8 mouse cellular contexts compared by ENCODE assay signal in genomic region chr3:88177562-88178345, GRCm38 (mm10). TPM values are rescaled to one million over a fixed set of nuclear protein-coding genes. Genes with fewer than 3 reads are reported as not detected.
DNase-seq lines count a peak whose midpoint lies in the region; ATAC-seq and TF ChIP-seq lines count a peak whose summit lies in the region.

No protein-coding gene starts in this region.

- H3K9me3 ChIP-seq in heart, embryonic 12.5 days (replicated peaks) = no peaks in the 10 kb centered on the region
- no peaks in the 10 kb centered on the region for H3K9me3 ChIP-seq in kidney, postnatal 0 days (replicated peaks; ENCODE audit: low read length)
- H3K9me3 ChIP-seq in liver, embryonic 11.5 days (ENCODE audit: control insufficient read depth, low read length) = no peaks in the 10 kb centered on the region
- H3K9me3 ChIP-seq in stomach, embryonic 14.5 days (ENCODE audit: control insufficient read depth, low read depth, low read length) = no peaks in the 10 kb centered on the region

- under 1% methylated on average over 49 of the region's 49 CpGs for WGBS in heart, embryonic 12.5 days
- under 1% methylated on average over 49 of the region's 49 CpGs for WGBS in kidney, postnatal 0 days
- 1% methylated on average over 49 of the region's 49 CpGs for WGBS in liver, embryonic 11.5 days
- WGBS in stomach, embryonic 14.5 days = under 1% methylated on average over 49 of the region's 49 CpGs

- peaks cover 12% of the 10 kb centered on the region for H3K36me3 ChIP-seq in heart, embryonic 12.5 days
- H3K36me3 ChIP-seq in kidney, postnatal 0 days (ENCODE audit: insufficient read depth, low read length) = peaks cover 7% of the 10 kb centered on the region; the same call in 1 of the 2 replicates
- peaks cover 5% of the 10 kb centered on the region; the same call in 1 of the 2 replicates for H3K36me3 ChIP-seq in liver, embryonic 11.5 days (ENCODE audit: control insufficient read depth, insufficient read depth, low read length)
- peaks cover 15% of the 10 kb centered on the region for H3K36me3 ChIP-seq in stomach, embryonic 14.5 days (ENCODE audit: control insufficient read depth, insufficient read depth, low read length)

- peaks cover 9% of the 10 kb centered on the region for H3K4me1 ChIP-seq in heart, embryonic 12.5 days (replicated peaks)
- 0 out of 2 replicates have a peak, but pooled peaks cover 3% of the 10 kb centered on the region for H3K4me1 ChIP-seq in kidney, postnatal 0 days (replicated peaks; ENCODE audit: insufficient read depth, low read length)
- peaks cover 3% of the 10 kb centered on the region for H3K4me1 ChIP-seq in liver, embryonic 11.5 days (replicated peaks; ENCODE audit: control insufficient read depth, insufficient read depth, low read length)
- H3K4me1 ChIP-seq in stomach, embryonic 14.5 days (ENCODE audit: control insufficient read depth, insufficient read depth, low read length) = peaks cover 5% of the 10 kb centered on the region; the same call in 1 of the 2 replicates

- peak; percentile 100 for DNase-seq in CD4-positive helper T cell, adult 2 months (ENCODE audit: low read depth, low spot score)
- DNase-seq in brain, embryonic 18.5 days (ENCODE audit: low read depth, low spot score) = peak; percentile 100
- DNase-seq in kidney, postnatal 0 days (ENCODE audit: low spot score) = peak; percentile 99
- peak; percentile 96 for DNase-seq in liver, embryonic 11.5 days (ENCODE audit: low spot score)
- DNase-seq in naive thymus-derived CD4-positive, alpha-beta T cell, adult 2 months (ENCODE audit: low read depth) = peak; percentile 99

- peak; percentile 10; the same call in 1 of the 2 replicates for TF ChIP-seq CTCF in kidney, postnatal 0 days (IDR thresholded peaks at IDR 0.05; ENCODE audit: low read depth)

- peak overlapping the region; percentile 78 for H3K9ac ChIP-seq in heart, embryonic 12.5 days
- peak overlapping the region; percentile 67 for H3K9ac ChIP-seq in kidney, postnatal 0 days (ENCODE audit: low read depth, low read length)
- peak overlapping the region; percentile 75 for H3K9ac ChIP-seq in liver, embryonic 11.5 days (ENCODE audit: low read depth, low read length)
- H3K9ac ChIP-seq in stomach, embryonic 14.5 days (replicated peaks; ENCODE audit: low read depth, low read length) = peak overlapping the region; percentile 45

- peak overlapping the region; percentile 68 for H3K4me2 ChIP-seq in heart, embryonic 12.5 days
- H3K4me2 ChIP-seq in kidney, postnatal 0 days (ENCODE audit: low read length) = peak overlapping the region; percentile 51
- peak overlapping the region; percentile 82 for H3K4me2 ChIP-seq in liver, embryonic 11.5 days
- peak overlapping the region; percentile 47 for H3K4me2 ChIP-seq in stomach, embryonic 14.5 days (replicated peaks; ENCODE audit: low read depth, low read length)

- peak; percentile 99 for ATAC-seq in erythroid progenitor cell, adult 5-6 weeks (replicated peaks; ENCODE audit: low FRiP score, poor library complexity, severe bottlenecking)
- peak; percentile 98 for ATAC-seq in heart, embryonic 12.5 days (ENCODE audit: insufficient number of reproducible peaks, low FRiP score)
- ATAC-seq in kidney, postnatal 0 days (replicated peaks; ENCODE audit: low FRiP score, low read depth) = peak; percentile 98
- peak; percentile 99 for ATAC-seq in liver, embryonic 11.5 days (replicated peaks; ENCODE audit: low FRiP score)
- ATAC-seq in stomach, embryonic 14.5 days (ENCODE audit: insufficient number of reproducible peaks, insufficient read depth, low FRiP score, low read depth) = peak; percentile 99

- peak overlapping the region; percentile 98 for H3K27ac ChIP-seq in heart, embryonic 12.5 days (ENCODE audit: poor library complexity, severe bottlenecking)
- H3K27ac ChIP-seq in kidney, postnatal 0 days = peak overlapping the region; percentile 98
- H3K27ac ChIP-seq in liver, embryonic 11.5 days (ENCODE audit: low read depth, low read length) = peak overlapping the region; percentile 89
- peak overlapping the region; percentile 93 for H3K27ac ChIP-seq in stomach, embryonic 14.5 days (ENCODE audit: low read length)

- H3K4me3 ChIP-seq in heart, embryonic 12.5 days = peak overlapping the region; percentile 61
- H3K4me3 ChIP-seq in kidney, postnatal 0 days (replicated peaks; ENCODE audit: low read depth, low read length) = peak overlapping the region; percentile 41
- peak overlapping the region; percentile 60 for H3K4me3 ChIP-seq in liver, embryonic 11.5 days (ENCODE audit: low read depth, low read length)
- H3K4me3 ChIP-seq in stomach, embryonic 14.5 days (ENCODE audit: low read depth, low read length) = peak overlapping the region; percentile 41

- peaks cover 12% of the 10 kb centered on the region for H3K27me3 ChIP-seq in heart, embryonic 12.5 days (replicated peaks)
- no peaks in the 10 kb centered on the region for H3K27me3 ChIP-seq in kidney, postnatal 0 days (ENCODE audit: insufficient read depth, low read length)
- H3K27me3 ChIP-seq in liver, embryonic 11.5 days (replicated peaks; ENCODE audit: control insufficient read depth, insufficient read depth, low read length) = no peaks in the 10 kb centered on the region
- no peaks in the 10 kb centered on the region for H3K27me3 ChIP-seq in stomach, embryonic 14.5 days (ENCODE audit: control insufficient read depth, insufficient read depth, low read length)

RNA-seq across cellular contexts. Expression of gene Mef2d, which starts 35.6 kb away (rescaled TPM):
- total RNA-seq in erythroid progenitor cell, adult 5-6 weeks (2015; ENCODE audit: low replicate concordance) = 36.9 and 37.8 TPM in 2 replicates
- total RNA-seq in erythroid progenitor cell, adult 5-6 weeks (2017; ENCODE audit: low replicate concordance) = 15.3 and 16.9 TPM in 2 replicates
- 53.5 and 56.6 TPM in 2 replicates for polyA plus RNA-seq in heart, embryonic 12.5 days (2016; fragmentation: Nextera tagmentation; extraction: Ambion mirVana)
- 14.4 and 16.2 TPM in 2 replicates for polyA plus RNA-seq in kidney, postnatal 0 days (2015; fragmentation: Nextera tagmentation; extraction: Ambion mirVana)
- 27.6 and 28.0 TPM in 2 replicates for polyA plus RNA-seq in liver, embryonic 11.5 days (2014; fragmentation: Nextera tagmentation; extraction: Ambion mirVana)
- 19.5 and 20.1 TPM in 2 replicates for polyA plus RNA-seq in stomach, embryonic 14.5 days (2014; fragmentation: Nextera tagmentation; extraction: Ambion mirVana)

Comparison
In these comparisons a context has a peak if more than half of its experiments do, and no peak if none do; other contexts are left out.
1. Peak in every context shown above with its lines: DNase-seq, ATAC-seq, H3K4me3 ChIP-seq and H3K27ac ChIP-seq.